Mouse (Mus musculus) heart, postnatal 10 days (tissue): ENCODE results near the gene Swap70. TPM values are rescaled to one million over a fixed set of nuclear protein-coding genes. Genes with fewer than 3 reads are reported as not detected.

ENCODE experiments used
- DNase-seq, 2 experiments: peaks; one replicate each; pipeline ENCODE4 v3.0.0; 2021
- intact Hi-C: fragments of 180-260 bp; cut with DNase I; formaldehyde crosslinking; loops from one replicate; pipeline ENCODE4 v1.15.1; 2025
- total RNA-seq, 2 experiments: library from RNA; stranded (reverse); gene quantifications; 2 replicates each; pipeline ENCODE4 v1.2.3; 2021

Gene Swap70
- total RNA-seq, 2 experiments from 2014 or later = 19.8 to 21.5 TPM

- intact Hi-C loops = no loop called here
- peak in 1 of 2 experiments; percentile 23 for DNase-seq
These were observed 15.9 kb downstream of the Swap70 start for GRCm38 (mm10) chr7:110237451-110237836.

DNA sequence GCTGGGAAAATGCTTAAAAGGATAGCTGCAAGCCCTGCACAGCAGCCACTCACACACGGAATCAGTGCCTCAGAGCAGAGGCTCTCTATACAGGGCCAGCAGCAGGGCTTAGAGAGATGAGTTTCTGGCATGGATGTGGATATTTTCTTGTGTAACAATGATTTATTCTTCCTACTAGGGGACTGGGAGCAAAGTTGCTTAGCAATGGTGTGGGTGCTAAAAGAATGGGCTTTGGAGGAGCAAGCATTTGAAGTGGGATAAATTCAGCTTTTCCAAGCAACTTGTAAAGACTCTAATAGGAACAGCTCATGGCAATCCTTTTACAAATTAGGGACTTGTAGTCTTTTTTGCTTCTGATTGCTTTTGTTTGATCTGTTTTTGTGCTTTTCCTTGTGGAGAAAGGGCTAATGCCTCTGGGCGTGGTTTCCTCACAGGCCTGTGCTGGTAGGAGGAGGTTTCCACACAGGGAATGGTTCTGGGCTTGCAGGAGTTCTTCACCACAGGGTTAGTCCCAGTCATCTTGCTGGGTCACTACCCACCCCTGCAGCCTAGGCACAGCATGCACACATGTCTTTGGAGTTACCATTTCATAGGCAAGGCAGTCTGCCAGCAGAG is 16.4 kb downstream of the Swap70 start:
- DNase-seq = peak in 1 of 2 experiments; percentile 30
- intact Hi-C loops = no loop called here

- DNase-seq = no peak
- intact Hi-C loops = no loop called here
These were observed 18.1 kb downstream of the Swap70 start for GRCm38 (mm10) chr7:110239590-110239989.

- no peak for DNase-seq
- intact Hi-C loops = no loop called here
These were observed 20.2 kb downstream of the Swap70 start for GRCm38 (mm10) chr7:110241472-110242289.

- DNase-seq = no peak
- intact Hi-C loops = no loop called here
These were observed 20.7 kb downstream of the Swap70 start for GRCm38 (mm10) chr7:110242290-110242581.

DNA sequence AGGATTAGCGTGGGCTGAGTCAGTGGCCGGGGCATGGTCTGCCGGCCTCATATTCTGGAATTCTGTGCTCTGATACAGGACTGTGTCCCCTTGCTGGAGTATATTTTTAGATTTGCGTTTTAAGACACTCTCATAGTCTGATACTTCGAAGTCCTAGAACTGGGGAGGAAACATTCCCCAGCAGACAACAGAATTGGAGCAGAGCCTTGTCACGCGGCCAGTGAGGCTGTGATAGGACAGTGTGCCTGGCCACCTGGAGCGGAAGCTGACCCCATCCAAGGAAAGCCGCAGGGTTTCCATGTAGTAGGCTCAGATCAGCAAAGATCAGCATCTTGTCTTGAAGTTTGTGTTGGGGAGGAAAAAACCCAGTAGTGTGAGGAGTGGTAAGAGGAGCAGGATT is 23.6 kb downstream of the Swap70 start:
- intact Hi-C loops = no loop called here
- peak; percentile 72 to 75 for DNase-seq

GRCm38 (mm10) chr7:110246526-110246925 is 25.0 kb downstream of the Swap70 start:
- no peak for DNase-seq

GRCm38 (mm10) chr7:110247801-110248200 is 26.3 kb downstream of the Swap70 start:
- DNase-seq = no peak
- intact Hi-C loops = no loop called here

More at GRCm38 (mm10) chr7:110246526-110246925, 25.0 kb downstream of the Swap70 start:
- intact Hi-C loops = no loop called here

- DNase-seq = no peak
- intact Hi-C loops = no loop called here
These were observed 27.2 kb downstream of the Swap70 start for GRCm38 (mm10) chr7:110248677-110249076.

DNA sequence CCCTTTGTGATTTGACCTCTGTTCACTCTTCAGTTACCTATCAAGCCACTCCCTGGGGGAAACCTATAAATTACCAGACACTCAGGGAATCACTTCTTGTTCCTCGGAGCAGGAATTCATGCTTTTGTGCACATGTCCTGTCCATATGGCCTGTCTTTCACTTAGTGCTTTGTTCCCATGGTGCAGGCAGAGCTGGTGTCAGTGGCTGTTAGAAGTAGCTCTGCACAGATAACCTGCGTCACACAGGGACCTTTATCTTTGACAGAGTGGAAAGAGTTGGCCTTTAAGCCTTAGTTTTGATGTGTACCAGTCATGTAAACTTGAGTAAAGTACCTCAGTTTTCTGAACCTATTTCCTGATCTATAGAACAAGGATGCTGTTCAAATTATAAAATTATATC is 32.4 kb downstream of the Swap70 start:
- DNase-seq = no peak
- intact Hi-C loops = no loop called here

GRCm38 (mm10) chr7:110254395-110254794 is 32.9 kb downstream of the Swap70 start:
- intact Hi-C loops = no loop called here
- no peak for DNase-seq

DNA sequence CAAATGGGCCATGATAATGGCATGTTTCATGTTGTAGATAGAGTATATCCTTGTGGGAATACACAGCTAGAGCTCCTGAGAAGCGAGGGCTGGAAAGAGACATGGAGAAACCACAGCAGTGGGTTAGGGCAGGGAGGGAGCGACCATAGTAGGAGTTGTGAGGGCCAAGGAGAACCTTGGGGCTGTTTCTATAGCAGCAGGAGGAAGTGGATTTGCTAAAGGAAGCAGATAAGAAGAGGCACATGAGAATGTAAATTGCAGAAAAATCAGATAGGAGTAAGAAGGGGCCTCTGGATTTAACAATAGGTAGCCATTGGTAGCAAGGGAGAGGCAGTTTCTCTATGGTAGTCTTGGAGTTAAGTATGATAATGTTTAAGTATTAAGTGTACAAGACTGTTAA is 35.5 kb downstream of the Swap70 start:
- no peak for DNase-seq
- intact Hi-C loops = no loop called here

DNA sequence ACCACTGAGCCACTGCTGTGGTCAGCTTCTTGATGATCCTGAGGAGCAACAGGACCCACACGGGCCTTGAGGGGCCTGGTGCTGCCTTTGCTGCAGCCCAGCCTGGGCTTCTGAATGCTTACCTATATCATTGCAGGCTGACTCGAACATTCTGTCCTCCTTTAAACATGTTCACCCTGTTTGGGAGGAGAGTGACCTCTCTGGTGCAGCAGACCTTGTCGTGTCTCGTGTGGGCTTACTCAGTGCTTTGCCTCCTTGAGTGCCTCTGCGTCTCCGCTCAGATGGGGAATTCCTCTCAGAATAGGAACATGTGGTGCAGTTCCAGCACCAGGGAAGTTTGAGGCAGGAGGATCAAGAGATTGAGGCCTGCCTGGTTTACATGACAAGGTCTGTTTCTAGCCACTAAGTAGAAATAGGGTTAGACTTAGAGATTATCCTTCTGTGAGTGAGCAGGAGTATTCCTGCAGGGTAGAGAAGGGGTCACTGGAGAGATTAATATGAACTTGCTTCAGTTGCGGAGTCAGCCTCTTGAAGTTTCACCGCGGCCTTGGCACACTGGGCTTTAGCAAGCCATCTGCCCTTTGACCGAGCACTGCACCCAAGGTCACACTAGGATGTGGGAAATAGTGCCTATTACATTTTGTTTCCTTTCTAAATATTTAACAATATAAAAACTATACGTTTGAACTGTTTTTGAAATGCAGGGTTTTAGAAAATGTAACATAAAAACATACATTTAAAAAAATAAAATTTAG is 36.9 kb downstream of the Swap70 start:
- no peak for DNase-seq
- intact Hi-C loops = no loop called here

GRCm38 (mm10) chr7:110259966-110260711 is 38.6 kb downstream of the Swap70 start:
- DNase-seq = peak; percentile 52 to 60
- intact Hi-C loops = no loop called here

DNA sequence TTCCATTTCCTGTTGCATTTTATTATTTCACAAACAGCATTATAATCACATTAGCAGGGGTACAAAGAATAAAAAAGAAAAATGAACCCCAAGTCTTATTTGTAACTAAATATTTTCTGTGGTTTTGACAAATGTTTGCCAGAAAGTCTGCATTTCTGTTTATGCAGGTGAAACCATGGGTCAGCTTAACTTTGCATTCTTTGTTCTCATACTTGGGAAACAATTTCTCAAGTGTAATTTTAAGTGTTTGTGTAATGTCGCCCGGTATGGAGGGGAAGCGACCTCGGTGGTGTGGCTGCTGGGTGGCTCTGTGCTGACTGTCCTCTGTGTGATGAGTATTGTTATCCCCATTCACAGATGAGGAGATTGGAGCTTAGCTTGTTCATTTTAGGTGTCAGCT is 40.3 kb downstream of the Swap70 start:
- DNase-seq = no peak
- intact Hi-C loops = no loop called here

- DNase-seq = no peak
- intact Hi-C loops = no loop called here
These were observed 41.1 kb downstream of the Swap70 start for GRCm38 (mm10) chr7:110262661-110263060.

GRCm38 (mm10) chr7:110263474-110263873 is 42.0 kb downstream of the Swap70 start:
- no peak for DNase-seq
- intact Hi-C loops = no loop called here

DNA sequence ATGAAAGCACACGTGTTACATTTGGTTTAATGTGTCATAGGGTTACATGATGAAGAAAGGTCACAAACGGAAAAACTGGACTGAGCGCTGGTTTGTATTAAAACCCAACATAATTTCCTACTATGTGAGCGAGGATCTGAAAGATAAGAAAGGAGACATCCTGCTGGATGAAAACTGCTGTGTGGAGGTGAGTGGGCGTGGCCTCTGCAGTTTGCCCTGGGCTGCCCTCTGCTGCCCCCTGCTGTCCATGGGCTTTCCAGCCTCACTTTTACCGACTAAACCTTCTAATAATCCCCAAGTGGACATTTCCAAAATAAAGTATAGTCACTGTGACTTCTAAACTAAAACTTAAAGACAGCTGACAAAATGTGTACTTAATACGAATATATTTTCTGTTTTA is 44.3 kb downstream of the Swap70 start:
- peak; percentile 90 to 95 for DNase-seq
- intact Hi-C loops = loop anchor here (1.0 to 2.0 kb wide), 2 partner anchors 43 to 100 kb away; no protein-coding TSS in a partner anchor

GRCm38 (mm10) chr7:110267014-110267413 is 45.5 kb downstream of the Swap70 start:
- intact Hi-C loops = no loop called here

DNA sequence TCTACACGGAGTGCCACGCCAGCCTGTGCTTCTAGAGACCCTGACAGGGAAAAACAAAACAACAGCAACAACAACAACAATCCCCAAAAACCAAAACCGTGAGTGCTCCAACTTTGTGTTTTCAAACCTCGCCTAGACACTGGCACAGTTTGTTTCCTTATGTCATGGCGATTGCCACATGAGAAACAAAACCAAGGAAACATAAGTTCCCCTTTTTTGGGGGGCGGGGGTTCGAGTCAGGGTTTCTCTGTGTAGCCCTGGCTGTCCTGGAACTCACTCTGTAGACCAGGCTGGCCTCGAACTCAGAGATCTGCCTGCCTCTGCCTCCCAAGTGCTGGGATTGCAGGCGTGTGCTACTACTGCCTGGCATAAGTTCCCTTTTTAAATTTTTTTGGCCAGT is 46.5 kb downstream of the Swap70 start:
- no peak for DNase-seq
- intact Hi-C loops = no loop called here

More at GRCm38 (mm10) chr7:110267014-110267413, 45.5 kb downstream of the Swap70 start:
- no peak for DNase-seq

GRCm38 (mm10) chr7:110268511-110268910 is 47.0 kb downstream of the Swap70 start:
- intact Hi-C loops = no loop called here
- DNase-seq = no peak
